18 mouse cellular contexts compared by ENCODE assay signal in the genomic region with DNA sequence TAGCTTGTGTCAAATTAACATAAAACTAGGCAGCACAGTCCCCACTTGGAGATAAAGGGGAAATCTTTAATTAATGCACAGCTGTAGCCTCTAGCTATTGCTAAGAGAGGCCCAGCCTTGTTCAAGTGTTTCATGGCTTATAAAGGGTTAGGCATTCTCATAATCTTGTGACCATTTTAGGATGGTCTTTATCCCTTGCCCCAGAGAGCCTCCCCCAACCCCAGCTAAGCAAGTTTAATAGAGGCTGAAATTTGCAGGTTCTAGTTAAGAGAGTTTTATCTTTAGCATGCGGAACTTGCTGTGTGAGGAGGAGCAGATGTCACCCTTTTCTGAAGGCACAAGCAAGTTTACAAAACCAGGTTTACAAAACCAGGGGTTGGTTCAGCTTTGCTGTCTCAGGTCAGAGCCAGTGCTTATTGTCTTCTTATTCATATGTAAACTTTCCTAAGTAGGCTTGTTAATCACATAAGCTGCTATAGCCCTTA.
DNase-seq lines count a peak whose midpoint lies in the region; ATAC-seq lines count a peak whose summit lies in the region.
"Had no signal": no experiment of that assay in that cellular context is flagged by ENCODE, and none has a peak within 500 bp of the region (broad histone marks: within the 10 kb centered on the region; RNA-seq: fewer than 3 reads in every experiment).

No protein-coding gene starts in this region.

- ATAC-seq in neural tube, embryonic 14.5 days (ENCODE audit: low read depth), result peak; percentile 41; the same call in 1 of the 2 replicates
- ATAC-seq in erythroblast, adult 5-6 weeks (replicated peaks; ENCODE audit: low FRiP score, poor library complexity, severe bottlenecking), result 0 out of 2 replicates have a peak, but pooled peaks have one; percentile 22
- peak; percentile 52 for ATAC-seq in liver, embryonic 13.5 days (ENCODE audit: low read depth)
- ATAC-seq: intestine, postnatal 0 days had no signal

- H3K9ac ChIP-seq in neural tube, embryonic 14.5 days (replicated peaks; ENCODE audit: low read depth, low read length), result no peak overlapping the region
- H3K9ac ChIP-seq in liver, embryonic 13.5 days, result no peak overlapping the region
- H3K9ac ChIP-seq: limb, embryonic 12.5 days had no signal

- no peak for DNase-seq in neural tube, embryonic 10.5 days (ENCODE audit: extremely low spot score, low spot score)
- no peak for DNase-seq in liver, embryonic 13.5 days
- DNase-seq in retina, postnatal 1 day, result peak; percentile 21
- DNase-seq in kidney, postnatal 25 days, result no peak
- DNase-seq in lung, adult 18-20 months, result no peak
- DNase-seq in spleen, adult 18-20 months, result no peak
- DNase-seq: cerebellum, adult 8-10 months; gastrocnemius, adult 2 months; heart, postnatal 36 days; kidney, postnatal 14 days; layer of hippocampus, postnatal 36 days; lung, postnatal 14 days; thymus, postnatal 14 days had no signal

- no peaks in the 10 kb centered on the region for H3K27me3 ChIP-seq in neural tube, embryonic 14.5 days (ENCODE audit: control insufficient read depth, insufficient read depth, low read length)
- no peaks in the 10 kb centered on the region for H3K27me3 ChIP-seq in liver, embryonic 13.5 days
- H3K27me3 ChIP-seq: limb, embryonic 12.5 days had no signal

- H3K27ac ChIP-seq in neural tube, embryonic 14.5 days (ENCODE audit: low read depth, low read length), result no peak overlapping the region
- H3K27ac ChIP-seq in liver, embryonic 13.5 days, result peak overlapping the region; percentile 35
- H3K27ac ChIP-seq: gastrocnemius, adult 2 months; heart, embryonic 10.5 days; limb, embryonic 12.5 days had no signal

- H3K36me3 ChIP-seq in neural tube, embryonic 14.5 days (ENCODE audit: control insufficient read depth, insufficient read depth, low read length), result no peaks in the 10 kb centered on the region; the same call in 1 of the 2 replicates
- H3K36me3 ChIP-seq in liver, embryonic 13.5 days, result peaks cover 10% of the 10 kb centered on the region; the same call in 1 of the 2 replicates

- no peak overlapping the region for H3K4me2 ChIP-seq in neural tube, embryonic 14.5 days (ENCODE audit: low read depth, low read length)
- H3K4me2 ChIP-seq in liver, embryonic 13.5 days, result no peak overlapping the region
- H3K4me2 ChIP-seq: limb, embryonic 12.5 days had no signal

- no peak overlapping the region for H3K4me3 ChIP-seq in neural tube, embryonic 14.5 days (ENCODE audit: low read depth, low read length)
- H3K4me3 ChIP-seq in liver, embryonic 13.5 days (replicated peaks), result no peak overlapping the region
- H3K4me3 ChIP-seq: gastrocnemius, adult 2 months; heart, embryonic 10.5 days; limb, embryonic 12.5 days had no signal

- 0 out of 2 replicates have a peak, but pooled peaks cover 3% of the 10 kb centered on the region for H3K4me1 ChIP-seq in neural tube, embryonic 14.5 days (ENCODE audit: control insufficient read depth, insufficient read depth, low read length)
- H3K4me1 ChIP-seq in liver, embryonic 13.5 days (replicated peaks), result peaks cover 25% of the 10 kb centered on the region
- H3K4me1 ChIP-seq: heart, embryonic 10.5 days; limb, embryonic 12.5 days had no signal

- WGBS in neural tube, embryonic 14.5 days, result 75% methylated on average over 1 of the region's 1 CpGs
- 32% methylated on average over 1 of the region's 1 CpGs for WGBS in liver, embryonic 13.5 days (ENCODE audit: insufficient replicate concordance)

- no peaks in the 10 kb centered on the region for H3K9me3 ChIP-seq in neural tube, embryonic 14.5 days (ENCODE audit: control insufficient read depth, low read length)
- H3K9me3 ChIP-seq in liver, embryonic 13.5 days (replicated peaks), result no peaks in the 10 kb centered on the region
- H3K9me3 ChIP-seq: heart, embryonic 10.5 days; limb, embryonic 12.5 days had no signal
